Mouse (Mus musculus): ENCODE results near the gene Trp53rkb.

Trp53rkb gene

DNA sequence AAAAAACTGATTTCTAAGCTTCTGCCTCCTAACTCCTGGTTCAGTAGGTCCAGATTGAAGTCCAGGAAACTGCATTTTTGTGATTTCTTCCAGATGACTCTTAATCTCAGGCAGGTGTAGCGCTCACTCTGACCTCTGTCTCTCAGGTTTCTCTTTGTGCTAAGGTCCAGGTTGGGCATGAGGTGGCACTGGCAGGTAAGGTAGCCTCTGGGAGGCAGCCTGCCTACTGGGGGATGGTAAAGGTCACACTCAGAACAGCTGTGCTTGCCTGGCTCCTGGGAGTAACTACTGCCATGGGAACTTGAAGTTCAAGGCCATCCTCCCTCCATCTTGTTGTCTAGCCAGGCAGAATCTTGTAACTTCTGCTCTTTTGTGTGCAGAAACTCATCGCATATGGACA, 41.8 kb downstream of the Trp53rkb start:
- DNase-seq (ENCODE audit: low read depth, low spot score), result no peak

DNA sequence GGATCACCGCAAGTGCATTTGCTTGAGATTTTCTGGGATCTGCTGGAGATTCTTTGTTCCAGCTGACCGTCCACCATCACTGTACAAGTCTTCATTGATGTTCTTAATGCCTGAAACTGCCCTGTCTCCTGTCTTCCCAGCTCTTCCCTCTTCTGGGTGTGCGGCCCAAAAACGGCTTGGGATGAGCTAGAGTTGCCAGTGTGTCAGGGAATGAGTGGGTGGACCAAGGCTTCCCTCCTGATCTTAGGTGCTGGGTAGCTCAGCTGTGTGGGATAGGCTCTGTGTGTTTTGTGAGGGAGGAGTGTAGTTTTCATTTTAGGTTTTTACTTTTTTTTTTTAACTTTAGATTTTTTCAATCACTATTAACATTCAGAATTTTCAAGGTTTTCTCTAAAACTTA, 42.5 kb downstream of the Trp53rkb start:
- no peak for DNase-seq (ENCODE audit: low read depth, low spot score)

- DNase-seq (ENCODE audit: low read depth, low spot score), result no peak
Observed at GRCm38 (mm10) chr2:166835581-166835980, 43.2 kb downstream of the Trp53rkb start.

DNA sequence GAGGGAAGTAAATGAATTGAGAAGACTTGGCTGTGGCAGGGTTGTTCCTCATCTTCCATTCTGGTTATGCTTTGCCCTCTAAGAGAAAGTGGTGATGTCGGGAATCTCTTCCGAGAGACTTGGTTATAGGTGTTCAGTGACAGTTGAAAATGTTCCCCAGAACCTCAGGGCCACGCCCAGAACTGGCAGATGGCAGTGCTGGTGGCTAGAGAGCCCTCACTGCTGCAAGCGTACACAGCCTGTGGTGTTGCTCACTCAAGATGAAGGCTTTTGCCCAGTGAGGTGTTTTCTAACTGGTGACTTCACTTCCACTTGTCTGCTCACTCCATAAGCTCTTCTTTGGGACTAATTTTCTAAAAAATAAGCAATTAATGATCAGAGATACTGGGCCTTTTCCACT, 49.5 kb downstream of the Trp53rkb start:
- DNase-seq (ENCODE audit: low read depth, low spot score), result no peak

Data from R1 (cell line).